Mouse (Mus musculus) spleen, postnatal 4 days (tissue): ENCODE measurements around the gene Ccnj.

ENCODE experiments used
- DNase-seq, 2 experiments: peaks; one replicate each; pipeline ENCODE4 v3.0.0; 2022; ENCODE audit warnings: low spot score in 2 of 2

The Ccnj gene

GRCm38 (mm10) chr19:40841593-40841992 is 10.5 kb downstream of the Ccnj start:
- DNase-seq = no peak

- no peak for DNase-seq
These were observed 13.7 kb downstream of the Ccnj start for GRCm38 (mm10) chr19:40844731-40845130.

GRCm38 (mm10) chr19:40849391-40849790 is 18.3 kb downstream of the Ccnj start:
- no peak for DNase-seq

GRCm38 (mm10) chr19:40859555-40859954 is 28.5 kb downstream of the Ccnj start:
- DNase-seq = no peak

GRCm38 (mm10) chr19:40868284-40868683 is 37.2 kb downstream of the Ccnj start:
- no peak for DNase-seq

- no peak for DNase-seq
These were observed 38.5 kb downstream of the Ccnj start for GRCm38 (mm10) chr19:40869425-40870105.

- peak; percentile 85 to 93 for DNase-seq
These were observed 42.0 kb downstream of the Ccnj start for GRCm38 (mm10) chr19:40872955-40873665.

- no peak for DNase-seq
These were observed 50.6 kb downstream of the Ccnj start for GRCm38 (mm10) chr19:40881700-40882099.

GRCm38 (mm10) chr19:40888887-40889286 is 57.8 kb downstream of the Ccnj start:
- DNase-seq = no peak

GRCm38 (mm10) chr19:40894071-40894506 is 63.0 kb downstream of the Ccnj start:
- no peak for DNase-seq

- DNase-seq = peak; percentile 79 to 90
These were observed 63.7 kb downstream of the Ccnj start, which contains the start of gene Zfp518a for GRCm38 (mm10) chr19:40894519-40895392. Gene Zfp518a (plus strand): TSS chr19:40894705.

GRCm38 (mm10) chr19:40895393-40895703 is 64.3 kb downstream of the Ccnj start:
- DNase-seq = no peak
